Mouse (Mus musculus) MEL (cell line): Measurements from ENCODE around the gene Uaca. TPM values are rescaled to one million over a fixed set of nuclear protein-coding genes. Genes with fewer than 3 reads are reported as not detected.

Experiments used
- DNase-seq: peaks from one replicate; pipeline ENCODE4 v3.0.0; 2011; ENCODE audit warnings: low read depth, low spot score
- H3K27ac ChIP-seq: 2 replicates; pipeline ENCODE4 v1.5.1; 2012; ENCODE audit warnings: low read depth, mild to moderate bottlenecking, control low read depth, low read length, moderate library complexity; ENCODE audit not compliant: control insufficient read depth
- H3K27me3 ChIP-seq, 2 experiments: fragments of 150-350 bp in 1 of 2; sonication (generic) in 1 of 2; 2 replicates each; pipeline ENCODE4 v1.6.1; 2012; ENCODE audit warnings: low read length in 2 of 2, mild to moderate bottlenecking in 2 of 2, improper control_type of control experiment in 1 of 2, moderate library complexity in 1 of 2; ENCODE audit not compliant: insufficient read depth in 2 of 2, control insufficient read depth in 1 of 2
- H3K36me3 ChIP-seq, 2 experiments: 2 replicates each; pipeline ENCODE4 v1.6.1; 2012 to 2014; ENCODE audit warnings: low read length in 2 of 2, improper control_type of control experiment in 1 of 2, inconsistent platforms in 1 of 2, mild to moderate bottlenecking in 1 of 2; ENCODE audit not compliant: insufficient read depth in 2 of 2, control insufficient read depth in 1 of 2
- H3K4me1 ChIP-seq, 2 experiments: fragments of 150-350 bp in 1 of 2; sonication (generic) in 1 of 2; 2 replicates each; pipeline ENCODE4 v1.6.1; 2012; ENCODE audit warnings: low read length in 2 of 2, improper control_type of control experiment in 1 of 2, mild to moderate bottlenecking in 1 of 2; ENCODE audit not compliant: insufficient read depth in 2 of 2, control insufficient read depth in 1 of 2
- H3K4me3 ChIP-seq, 2 experiments: fragments of 150-350 bp in 1 of 2; sonication (generic) in 1 of 2; 2 replicates each; pipeline ENCODE4 v1.5.1; 2012; ENCODE audit warnings: low read depth in 2 of 2, low read length in 2 of 2, mild to moderate bottlenecking in 2 of 2, moderate library complexity in 2 of 2, control low read depth in 1 of 2, improper control_type of control experiment in 1 of 2; ENCODE audit not compliant: control insufficient read depth in 1 of 2, insufficient read depth in 1 of 2
- H3K79me2 ChIP-seq: 2 replicates; pipeline ENCODE4 v1.6.1; 2012; ENCODE audit warnings: mild to moderate bottlenecking, low read length, moderate library complexity; ENCODE audit not compliant: control insufficient read depth, poor library complexity, insufficient read depth
- H3K9ac ChIP-seq: 2 replicates; pipeline ENCODE4 v1.6.1; 2012; ENCODE audit warnings: low read depth, mild to moderate bottlenecking, control low read depth, low read length, moderate library complexity; ENCODE audit not compliant: control insufficient read depth, poor library complexity, severe bottlenecking
- H3K9me3 ChIP-seq: fragments of 150-350 bp; sonication (generic); replicated peaks from 2 replicates; pipeline ENCODE4 v1.6.1; 2012; ENCODE audit warnings: mild to moderate bottlenecking, low read length, improper control_type of control experiment, moderate library complexity; ENCODE audit not compliant: insufficient read depth
- CHD2 ChIP-seq: IDR thresholded peaks from 2 replicates; pipeline ENCODE4 v1.6.1; 2011; ENCODE audit warnings: low read length, improper control_type of control experiment
- CTCF ChIP-seq, 3 experiments: IDR thresholded peaks in 2 of 3; conservative IDR thresholded peaks in 1 of 3; 2 replicates each; pipeline ENCODE4 v1.5.1; 2011 to 2012; ENCODE audit warnings: low read length in 3 of 3, low read depth in 2 of 3, mild to moderate bottlenecking in 2 of 3, improper control_type of control experiment in 1 of 3, inconsistent platforms in 1 of 3, mixed read lengths in 1 of 3, moderate library complexity in 1 of 3; ENCODE audit not compliant: control insufficient read depth in 1 of 3, insufficient read depth in 1 of 3, poor library complexity in 1 of 3, severe bottlenecking in 1 of 3
- E2F4 ChIP-seq: IDR thresholded peaks from 2 replicates; pipeline ENCODE4 v1.6.1; 2011; ENCODE audit warnings: low read depth, low read length, improper control_type of control experiment, borderline replicate concordance
- ELF1 ChIP-seq: IDR thresholded peaks from 2 replicates; pipeline ENCODE4 v1.6.1; 2014; ENCODE audit warnings: low read depth, mild to moderate bottlenecking, inconsistent platforms, low read length, improper control_type of control experiment, moderate library complexity
- EP300 ChIP-seq, 2 experiments: IDR thresholded peaks; 2 replicates each; pipeline ENCODE4 v1.6.1; 2011; ENCODE audit warnings: improper control_type of control experiment in 2 of 2, low read length in 2 of 2, low read depth in 1 of 2, mild to moderate bottlenecking in 1 of 2
- ETS1 ChIP-seq: IDR thresholded peaks from 2 replicates; pipeline ENCODE4 v1.6.1; 2012; ENCODE audit warnings: low read depth, mild to moderate bottlenecking, inconsistent platforms, low read length, improper control_type of control experiment, moderate library complexity
- GABPA ChIP-seq: IDR thresholded peaks from 2 replicates; pipeline ENCODE4 v1.6.1; 2012; ENCODE audit warnings: low read depth, mild to moderate bottlenecking, inconsistent platforms, low read length, improper control_type of control experiment, moderate library complexity
- JUND ChIP-seq: IDR thresholded peaks from 2 replicates; pipeline ENCODE4 v1.6.1; 2011; ENCODE audit warnings: low read depth, mild to moderate bottlenecking, improper control_type of control experiment, low read length
- MAFK ChIP-seq: IDR thresholded peaks from 2 replicates; pipeline ENCODE4 v1.6.1; 2011; ENCODE audit warnings: low read depth, mild to moderate bottlenecking, low read length, improper control_type of control experiment, borderline replicate concordance
- MEF2A ChIP-seq: IDR thresholded peaks from 2 replicates; pipeline ENCODE4 v1.6.1; 2014; ENCODE audit warnings: low read depth, mild to moderate bottlenecking, inconsistent platforms, low read length, improper control_type of control experiment; ENCODE audit not compliant: poor library complexity, insufficient replicate concordance, severe bottlenecking; ENCODE audit errors: extremely low read depth
- MYB ChIP-seq: IDR thresholded peaks from 2 replicates; pipeline ENCODE4 v1.6.1; 2011; ENCODE audit warnings: mild to moderate bottlenecking, low read depth, low read length, improper control_type of control experiment
- NRF1 ChIP-seq: IDR thresholded peaks from 2 replicates; pipeline ENCODE4 v1.6.1; 2014; ENCODE audit warnings: low read depth, mild to moderate bottlenecking, inconsistent platforms, low read length, improper control_type of control experiment, moderate library complexity; ENCODE audit not compliant: poor library complexity, insufficient read depth, severe bottlenecking
- POLR2AphosphoS2 ChIP-seq: IDR thresholded peaks from 2 replicates; pipeline ENCODE4 v1.6.1; 2011; ENCODE audit warnings: low read length, improper control_type of control experiment
- RAD21 ChIP-seq: IDR thresholded peaks from 2 replicates; pipeline ENCODE4 v1.6.1; 2011; ENCODE audit warnings: mild to moderate bottlenecking, low read depth, low read length, improper control_type of control experiment
- SIN3A ChIP-seq: IDR thresholded peaks from 2 replicates; pipeline ENCODE4 v1.6.1; 2012; ENCODE audit warnings: low read length, improper control_type of control experiment, inconsistent platforms
- SMC3 ChIP-seq: IDR thresholded peaks from 2 replicates; pipeline ENCODE4 v1.6.1; 2011; ENCODE audit warnings: low read depth, low read length, improper control_type of control experiment
- TAL1 ChIP-seq: IDR thresholded peaks from 2 replicates; pipeline ENCODE4 v1.6.1; 2012; ENCODE audit warnings: mild to moderate bottlenecking, inconsistent platforms, low read length, moderate library complexity, mixed read lengths
- UBTF ChIP-seq: IDR thresholded peaks from 2 replicates; pipeline ENCODE4 v1.6.1; 2012; ENCODE audit warnings: low read depth, mild to moderate bottlenecking, inconsistent platforms, low read length, improper control_type of control experiment, moderate library complexity, borderline replicate concordance; ENCODE audit not compliant: insufficient read depth
- USF1 ChIP-seq: IDR thresholded peaks from 2 replicates; pipeline ENCODE4 v1.6.1; 2014; ENCODE audit warnings: low read depth, mild to moderate bottlenecking, inconsistent platforms, low read length, improper control_type of control experiment, moderate library complexity
- USF2 ChIP-seq, 2 experiments: IDR thresholded peaks; 2 replicates each; pipeline ENCODE4 v1.6.1; 2011 to 2012; ENCODE audit warnings: improper control_type of control experiment in 2 of 2, low read length in 2 of 2, borderline replicate concordance in 1 of 2, inconsistent platforms in 1 of 2, low read depth in 1 of 2, mild to moderate bottlenecking in 1 of 2; ENCODE audit not compliant: insufficient read depth in 1 of 2
- ZNF384 ChIP-seq: IDR thresholded peaks from 2 replicates; pipeline ENCODE4 v1.6.1; 2012; ENCODE audit warnings: low read depth, mild to moderate bottlenecking, inconsistent platforms, low read length, improper control_type of control experiment
- polyA plus RNA-seq, 2 experiments: library from polyadenylated mRNA; stranded (reverse) in 1 of 2; unstranded in 1 of 2; fragments of >175 nt in 1 of 2; fragments of >200 nt in 1 of 2; gene quantifications; 2 replicates each; pipeline versions ENCODE4 v1.2.1 to v1.2.4; 2012; ENCODE audit warnings: low replicate concordance in 2 of 2, low read depth in 1 of 2; ENCODE audit not compliant: insufficient read length in 2 of 2, insufficient read depth in 1 of 2, missing spikeins in 1 of 2
- total RNA-seq: library from RNA; depleted of rRNA; stranded (reverse); fragments of 300-350 nt; gene quantifications from 2 replicates; pipeline ENCODE4 v1.2.3, GENCODE M21; 2012

Uaca gene
- total and polyA plus RNA-seq, 3 experiments, result 10.9 to 11.4 TPM; not detected in 1

DNA sequence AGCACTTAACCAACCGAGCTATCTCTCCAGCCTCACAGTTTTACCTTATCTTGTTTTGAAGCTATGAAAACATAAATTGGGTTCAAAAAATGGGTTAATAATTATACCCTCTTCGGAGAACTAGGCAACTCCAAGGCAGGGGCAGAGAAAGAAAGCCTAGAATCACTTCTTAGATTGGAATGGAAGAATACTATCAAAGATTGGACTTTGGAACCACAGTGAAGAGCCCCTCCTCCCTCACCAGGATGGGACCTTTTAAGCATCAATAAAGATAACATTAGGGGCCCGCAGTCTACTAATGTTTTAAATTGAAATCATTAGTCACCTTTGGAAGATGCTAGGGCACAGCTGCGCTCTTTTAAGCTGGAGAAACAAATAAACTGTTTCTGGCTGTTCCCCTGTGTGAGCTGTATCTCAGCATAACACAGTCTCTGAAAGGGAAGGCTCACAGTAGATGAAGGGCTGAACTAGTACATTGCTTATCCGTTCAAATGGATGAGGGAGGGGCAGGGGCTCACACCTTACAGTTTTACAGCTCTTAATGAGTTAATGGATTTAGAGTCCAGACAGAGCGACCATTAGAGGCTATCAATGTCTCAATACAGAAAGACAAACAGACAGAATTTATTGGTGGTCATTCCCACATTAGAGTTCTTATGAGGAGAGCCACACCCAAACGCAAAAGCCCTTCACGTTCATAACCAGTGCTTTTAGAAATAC, 6.5 kb downstream of the Uaca start:
- H3K27ac ChIP-seq, result no peak overlapping the region
- H3K4me1 ChIP-seq, result no peaks in the 10 kb centered on the region
- no peak for DNase-seq
- no peaks in the 10 kb centered on the region for H3K27me3 ChIP-seq
- no peaks in the 10 kb centered on the region for H3K36me3 ChIP-seq
- H3K79me2 ChIP-seq, result no peaks in the 10 kb centered on the region
- H3K4me3 ChIP-seq, result no peak overlapping the region
- no peaks in the 10 kb centered on the region for H3K9me3 ChIP-seq
- TF ChIP-seq USF2 (IDR thresholded peaks at IDR 0.05; ENCODE audit: borderline replicate concordance in 1 of 2, insufficient read depth in 1 of 2, low read depth in 1 of 2, low read length in 2 of 2) (no peak), JUND (no peak), SMC3 (no peak), NRF1 (no peak), MYB (no peak)
- TF ChIP-seq, all 39 proteins: peak for 0
- no peak overlapping the region for H3K9ac ChIP-seq

DNA sequence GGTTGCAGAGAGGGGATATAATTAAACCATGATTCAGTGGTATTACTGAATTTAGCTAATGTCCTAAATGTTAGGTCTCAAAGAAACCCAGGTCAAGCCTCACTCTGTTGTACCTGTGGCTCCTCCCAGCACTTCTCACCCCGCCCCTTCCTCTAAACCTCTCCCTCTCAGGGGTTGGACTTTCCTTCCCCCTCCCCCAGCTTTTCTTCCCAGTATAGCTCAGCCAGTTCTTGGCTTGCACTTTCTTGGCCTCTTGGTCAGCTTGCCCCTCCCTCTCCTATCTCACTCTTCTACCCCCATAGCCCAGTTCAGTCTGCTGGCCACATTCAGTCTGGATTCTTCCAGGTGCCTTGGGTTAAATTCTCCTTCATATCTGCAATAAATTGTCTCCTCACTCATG, 7.4 kb downstream of the Uaca start:
- no peak for DNase-seq
- no peaks in the 10 kb centered on the region for H3K36me3 ChIP-seq
- H3K27ac ChIP-seq, result no peak overlapping the region
- H3K27me3 ChIP-seq, result no peaks in the 10 kb centered on the region
- no peaks in the 10 kb centered on the region for H3K9me3 ChIP-seq
- no peak overlapping the region for H3K9ac ChIP-seq
- H3K4me3 ChIP-seq, result no peak overlapping the region
- no peaks in the 10 kb centered on the region for H3K4me1 ChIP-seq
- no peaks in the 10 kb centered on the region for H3K79me2 ChIP-seq
- TF ChIP-seq ETS1, result no peak
- no peak for TF ChIP-seq POLR2AphosphoS2
- TF ChIP-seq GABPA, result no peak
- TF ChIP-seq SIN3A, result no peak
- no peak for TF ChIP-seq USF1
- TF ChIP-seq ZNF384, result no peak
- TF ChIP-seq TAL1, result no peak
- TF ChIP-seq ELF1, result no peak
- no peak for TF ChIP-seq UBTF
- no peak for TF ChIP-seq EP300 (IDR thresholded peaks at IDR 0.05; ENCODE audit: low read depth in 1 of 2, low read length in 2 of 2)
- TF ChIP-seq CHD2, result no peak
- no peak for TF ChIP-seq USF2 (IDR thresholded peaks at IDR 0.05; ENCODE audit: borderline replicate concordance in 1 of 2, insufficient read depth in 1 of 2, low read depth in 1 of 2, low read length in 2 of 2)
- TF ChIP-seq CTCF (IDR thresholded peaks at IDR 0.05 in 2 of 3, conservative IDR thresholded peaks at IDR 0.05 in 1 of 3; ENCODE audit: control insufficient read depth in 1 of 3, insufficient read depth in 1 of 3, low read depth in 2 of 3, low read length in 3 of 3, poor library complexity in 1 of 3, severe bottlenecking in 1 of 3), result no peak
- TF ChIP-seq MAFK, result no peak
- TF ChIP-seq E2F4, result no peak
- TF ChIP-seq MYB, result no peak
- TF ChIP-seq MEF2A, result no peak
- TF ChIP-seq RAD21, result no peak
